Mouse (Mus musculus): ENCODE data around the gene Ubxn7. TPM values are rescaled to one million over a fixed set of nuclear protein-coding genes. Genes with fewer than 3 reads are reported as not detected.

Ubxn7 gene
- polyA plus RNA-seq, 1 experiment: 10.7 TPM

- no peak overlapping the region for H3K27ac ChIP-seq (replicated peaks; ENCODE audit: low read depth, low read length)
- H3K4me1 ChIP-seq (ENCODE audit: control insufficient read depth, insufficient read depth, insufficient read length, low read length): peaks cover 10% of the 10 kb centered on the region; the same call in 1 of the 2 replicates
- no peak overlapping the region for H3K4me3 ChIP-seq (ENCODE audit: insufficient read depth, low read depth, low read length)
These were observed 4.1 kb downstream of the Ubxn7 start for GRCm38 (mm10) chr16:32336026-32336780.

- Histone ChIP-seq H3K27ac (replicated peaks; ENCODE audit: low read depth, low read length) (no peak overlapping the region), H3K4me3 (ENCODE audit: insufficient read depth, low read depth, low read length) (no peak overlapping the region), H3K4me1 (ENCODE audit: control insufficient read depth, insufficient read depth, insufficient read length, low read length) (peaks cover 10% of the 10 kb centered on the region; the same call in 1 of the 2 replicates)
These were observed 4.9 kb downstream of the Ubxn7 start for GRCm38 (mm10) chr16:32337001-32337400.

GRCm38 (mm10) chr16:32340451-32340850, 8.4 kb downstream of the Ubxn7 start:
- no peak overlapping the region for H3K4me3 ChIP-seq (ENCODE audit: insufficient read depth, low read depth, low read length)
- peaks cover 10% of the 10 kb centered on the region; the same call in 1 of the 2 replicates for H3K4me1 ChIP-seq (ENCODE audit: control insufficient read depth, insufficient read depth, insufficient read length, low read length)
- no peak overlapping the region for H3K27ac ChIP-seq (replicated peaks; ENCODE audit: low read depth, low read length)

GRCm38 (mm10) chr16:32345521-32345920, 13.5 kb downstream of the Ubxn7 start:
- no peak overlapping the region for H3K4me3 ChIP-seq (ENCODE audit: insufficient read depth, low read depth, low read length)
- H3K4me1 ChIP-seq (ENCODE audit: control insufficient read depth, insufficient read depth, insufficient read length, low read length): no peaks in the 10 kb centered on the region; the same call in 1 of the 2 replicates
- H3K27ac ChIP-seq (replicated peaks; ENCODE audit: low read depth, low read length): no peak overlapping the region

GRCm38 (mm10) chr16:32350776-32351175, 18.7 kb downstream of the Ubxn7 start:
- no peak overlapping the region for H3K4me3 ChIP-seq (ENCODE audit: insufficient read depth, low read depth, low read length)
- no peak overlapping the region for H3K27ac ChIP-seq (replicated peaks; ENCODE audit: low read depth, low read length)
- H3K4me1 ChIP-seq (ENCODE audit: control insufficient read depth, insufficient read depth, insufficient read length, low read length): no peaks in the 10 kb centered on the region

GRCm38 (mm10) chr16:32363530-32363929, 31.5 kb downstream of the Ubxn7 start:
- no peak overlapping the region for H3K4me3 ChIP-seq (ENCODE audit: insufficient read depth, low read depth, low read length)
- H3K4me1 ChIP-seq (ENCODE audit: control insufficient read depth, insufficient read depth, insufficient read length, low read length): no peaks in the 10 kb centered on the region
- no peak overlapping the region for H3K27ac ChIP-seq (replicated peaks; ENCODE audit: low read depth, low read length)

- Histone ChIP-seq H3K27ac (replicated peaks; ENCODE audit: low read depth, low read length) (no peak overlapping the region), H3K4me3 (ENCODE audit: insufficient read depth, low read depth, low read length) (no peak overlapping the region), H3K4me1 (ENCODE audit: control insufficient read depth, insufficient read depth, insufficient read length, low read length) (no peaks in the 10 kb centered on the region)
These were observed 39.3 kb downstream of the Ubxn7 start for GRCm38 (mm10) chr16:32371351-32371750.

- no peak overlapping the region for H3K4me3 ChIP-seq (ENCODE audit: insufficient read depth, low read depth, low read length)
- no peak overlapping the region for H3K27ac ChIP-seq (replicated peaks; ENCODE audit: low read depth, low read length)
- no peaks in the 10 kb centered on the region for H3K4me1 ChIP-seq (ENCODE audit: control insufficient read depth, insufficient read depth, insufficient read length, low read length)
These were observed 47.5 kb downstream of the Ubxn7 start for GRCm38 (mm10) chr16:32379575-32379974.

GRCm38 (mm10) chr16:32382901-32383300, 50.8 kb downstream of the Ubxn7 start:
- no peak overlapping the region for H3K4me3 ChIP-seq (ENCODE audit: insufficient read depth, low read depth, low read length)
- H3K27ac ChIP-seq (replicated peaks; ENCODE audit: low read depth, low read length): no peak overlapping the region
- no peaks in the 10 kb centered on the region for H3K4me1 ChIP-seq (ENCODE audit: control insufficient read depth, insufficient read depth, insufficient read length, low read length)

- Histone ChIP-seq H3K27ac (replicated peaks; ENCODE audit: low read depth, low read length) (no peak overlapping the region), H3K4me1 (ENCODE audit: control insufficient read depth, insufficient read depth, insufficient read length, low read length) (no peaks in the 10 kb centered on the region), H3K4me3 (ENCODE audit: insufficient read depth, low read depth, low read length) (no peak overlapping the region)
These were observed 52.8 kb downstream of the Ubxn7 start for GRCm38 (mm10) chr16:32384885-32385284.

- Histone ChIP-seq H3K4me1 (ENCODE audit: control insufficient read depth, insufficient read depth, insufficient read length, low read length) (no peaks in the 10 kb centered on the region), H3K27ac (replicated peaks; ENCODE audit: low read depth, low read length) (no peak overlapping the region), H3K4me3 (ENCODE audit: insufficient read depth, low read depth, low read length) (no peak overlapping the region)
These were observed 54.8 kb downstream of the Ubxn7 start for GRCm38 (mm10) chr16:32386826-32387225.

- no peak overlapping the region for H3K27ac ChIP-seq (replicated peaks; ENCODE audit: low read depth, low read length)
- no peaks in the 10 kb centered on the region for H3K4me1 ChIP-seq (ENCODE audit: control insufficient read depth, insufficient read depth, insufficient read length, low read length)
- H3K4me3 ChIP-seq (ENCODE audit: insufficient read depth, low read depth, low read length): no peak overlapping the region
These were observed 57.0 kb downstream of the Ubxn7 start for GRCm38 (mm10) chr16:32389049-32389448.

GRCm38 (mm10) chr16:32389841-32390240, 57.8 kb downstream of the Ubxn7 start:
- H3K4me1 ChIP-seq (ENCODE audit: control insufficient read depth, insufficient read depth, insufficient read length, low read length): no peaks in the 10 kb centered on the region
- H3K4me3 ChIP-seq (ENCODE audit: insufficient read depth, low read depth, low read length): no peak overlapping the region

GRCm38 (mm10) chr16:32390882-32391281, 58.8 kb downstream of the Ubxn7 start:
- Histone ChIP-seq H3K27ac (replicated peaks; ENCODE audit: low read depth, low read length) (no peak overlapping the region), H3K4me1 (ENCODE audit: control insufficient read depth, insufficient read depth, insufficient read length, low read length) (no peaks in the 10 kb centered on the region), H3K4me3 (ENCODE audit: insufficient read depth, low read depth, low read length) (no peak overlapping the region)

More at GRCm38 (mm10) chr16:32389841-32390240, 57.8 kb downstream of the Ubxn7 start:
- no peak overlapping the region for H3K27ac ChIP-seq (replicated peaks; ENCODE audit: low read depth, low read length)

GRCm38 (mm10) chr16:32395679-32396540, 63.9 kb downstream of the Ubxn7 start:
- Histone ChIP-seq H3K4me3 (ENCODE audit: insufficient read depth, low read depth, low read length) (no peak overlapping the region), H3K27ac (replicated peaks; ENCODE audit: low read depth, low read length) (peak overlapping the region; percentile 52), H3K4me1 (ENCODE audit: control insufficient read depth, insufficient read depth, insufficient read length, low read length) (no peaks in the 10 kb centered on the region)

All from brown adipose tissue, adult 24 weeks (tissue).